Mouse (Mus musculus) hindbrain, postnatal 0 days (tissue): ENCODE results near the gene Chpf. TPM values are rescaled to one million over a fixed set of nuclear protein-coding genes. Genes with fewer than 3 reads are reported as not detected.

ENCODE experiments used
- ATAC-seq: fragments of 200-750 bp; cut with Nextera tagmentation; 2 replicates; pipeline ENCODE4 v1.8.0; 2017; ENCODE audit warnings: mild to moderate bottlenecking, moderate TSS enrichment, moderate library complexity
- DNase-seq: peaks from one replicate; pipeline ENCODE4 v3.0.0-alpha.2; 2015; ENCODE audit warnings: low spot score
- H3K27ac ChIP-seq: fragments of 300-500 bp; sonication (generic); 2 replicates; pipeline ENCODE4 v1.5.1; 2014; ENCODE audit warnings: mild to moderate bottlenecking
- H3K27me3 ChIP-seq: fragments of 300-500 bp; sonication (generic); 2 replicates; pipeline ENCODE4 v1.6.1; 2014; ENCODE audit warnings: low read length, mixed read lengths; ENCODE audit not compliant: insufficient read depth
- H3K36me3 ChIP-seq: fragments of 300-500 bp; sonication (generic); 2 replicates; pipeline ENCODE4 v1.6.1; 2014; ENCODE audit warnings: low read length, mixed read lengths; ENCODE audit not compliant: insufficient read depth
- H3K4me1 ChIP-seq: fragments of 300-500 bp; sonication (generic); 2 replicates; pipeline ENCODE4 v1.6.1; 2014; ENCODE audit warnings: antibody characterized with exemption, low read length, mixed read lengths; ENCODE audit not compliant: insufficient read depth
- H3K4me2 ChIP-seq: fragments of 300-500 bp; sonication (generic); 2 replicates; pipeline ENCODE4 v1.6.1; 2014; ENCODE audit warnings: low read depth, mild to moderate bottlenecking, low read length, moderate library complexity, mixed read lengths
- H3K4me3 ChIP-seq: fragments of 300-500 bp; sonication (generic); 2 replicates; pipeline ENCODE4 v1.5.1; 2014; ENCODE audit warnings: low read length
- H3K9ac ChIP-seq: fragments of 300-500 bp; sonication (generic); replicated peaks from 2 replicates; pipeline ENCODE4 v1.6.1; 2014; ENCODE audit warnings: mild to moderate bottlenecking, low read length, moderate library complexity, mixed read lengths
- H3K9me3 ChIP-seq: fragments of 300-500 bp; sonication (generic); 2 replicates; pipeline ENCODE4 v1.6.1; 2016; ENCODE audit warnings: low read length, mixed read lengths
- CTCF ChIP-seq: IDR thresholded peaks from 2 replicates; pipeline ENCODE4 v1.5.1; 2016; ENCODE audit warnings: antibody characterized with exemption, control low read depth, low read depth
- WGBS: fragments of 180-500 bp; shearing (Covaris S2); extraction: QIAGEN DNeasy Blood & Tissue Kit; methylation state at CpG from one replicate; pipeline ENCODE4 v1.1.7; 2014; 5-methylcytosine and 5-hydroxymethylcytosine counted together
- polyA plus RNA-seq: library from polyadenylated mRNA; unstranded; fragments of >200 nt; fragmentation: Nextera tagmentation; extraction: Ambion mirVana; gene quantifications from 2 replicates; pipeline ENCODE4 v1.2.1, GENCODE M21; 2015
- total RNA-seq: library from RNA; depleted of rRNA; stranded (reverse); fragments of >200 nt; gene quantifications from 2 replicates; pipeline ENCODE4 v1.2.3, GENCODE M21; 2014

The Chpf gene
- total and polyA plus RNA-seq, 2 experiments from 2014 or later: 55.8 to 155 TPM

GRCm38 (mm10) chr1:75456746-75457564 is 22.2 kb downstream of the Chpf start:
- Histone ChIP-seq H3K27ac (no peak overlapping the region), H3K4me2 (no peak overlapping the region), H3K9me3 (no peaks in the 10 kb centered on the region), H3K9ac (no peak overlapping the region), H3K4me1 (peaks cover 14% of the 10 kb centered on the region), H3K36me3 (no peaks in the 10 kb centered on the region), H3K27me3 (0 out of 2 replicates have a peak, but pooled peaks cover 4% of the 10 kb centered on the region), H3K4me3 (no peak overlapping the region)
- DNase-seq (peak; percentile 50), ATAC-seq (no peak)
- peak; percentile 61 for TF ChIP-seq CTCF
- WGBS: 14% methylated on average over 14 of the region's 14 CpGs

GRCm38 (mm10) chr1:75455948-75456347 is 23.2 kb downstream of the Chpf start:
- Histone ChIP-seq H3K9me3 (no peaks in the 10 kb centered on the region), H3K4me3 (no peak overlapping the region), H3K9ac (no peak overlapping the region), H3K27ac (no peak overlapping the region), H3K4me2 (no peak overlapping the region), H3K27me3 (peaks cover 4% of the 10 kb centered on the region; the same call in 1 of the 2 replicates), H3K36me3 (no peaks in the 10 kb centered on the region), H3K4me1 (peaks cover 14% of the 10 kb centered on the region)
- 0 out of 2 replicates have a peak, but pooled peaks have one; percentile 39 for ATAC-seq
- no peak for TF ChIP-seq CTCF
- peak; percentile 35 for DNase-seq
- WGBS: 13% methylated on average over 5 of the region's 5 CpGs

GRCm38 (mm10) chr1:75455433-75455832 is 23.7 kb downstream of the Chpf start:
- no peak overlapping the region for H3K4me2 ChIP-seq
- TF ChIP-seq CTCF: no peak
- H3K4me1 ChIP-seq: peaks cover 17% of the 10 kb centered on the region
- H3K27me3 ChIP-seq: peaks cover 4% of the 10 kb centered on the region; the same call in 1 of the 2 replicates
- DNase-seq: no peak
- H3K4me3 ChIP-seq: no peak overlapping the region
- H3K9ac ChIP-seq: no peak overlapping the region
- H3K36me3 ChIP-seq: no peaks in the 10 kb centered on the region
- ATAC-seq: no peak
- H3K27ac ChIP-seq: no peak overlapping the region
- WGBS: 84% methylated on average over 3 of the region's 3 CpGs
- no peaks in the 10 kb centered on the region for H3K9me3 ChIP-seq

GRCm38 (mm10) chr1:75451900-75452299 is 27.2 kb downstream of the Chpf start:
- Histone ChIP-seq H3K4me2 (peak overlapping the region; percentile 66; the same call in 1 of the 2 replicates), H3K36me3 (no peaks in the 10 kb centered on the region), H3K4me3 (no peak overlapping the region), H3K9me3 (no peaks in the 10 kb centered on the region), H3K27me3 (peaks cover 21% of the 10 kb centered on the region; the same call in 1 of the 2 replicates), H3K9ac (no peak overlapping the region), H3K27ac (peak overlapping the region; percentile 36; the same call in 1 of the 2 replicates), H3K4me1 (peaks cover 22% of the 10 kb centered on the region)
- TF ChIP-seq CTCF: no peak
- DNase-seq (no peak), ATAC-seq (no peak)
- WGBS: 49% methylated on average over 5 of the region's 5 CpGs

GRCm38 (mm10) chr1:75450314-75451005 is 28.6 kb downstream of the Chpf start, which contains the start of gene Asic4:
TSS of gene Asic4 (plus strand) at chr1:75450436.
- peak within 1 kb of the TSS; percentile 66 for H3K4me2 ChIP-seq
- no peaks in the 10 kb centered on the region for H3K9me3 ChIP-seq
- no peak for TF ChIP-seq CTCF
- peak within 1 kb of the TSS; percentile 33 for H3K4me3 ChIP-seq
- peaks cover 22% of the 10 kb centered on the region for H3K27me3 ChIP-seq
- peak within 1 kb of the TSS; percentile 36; the same call in 1 of the 2 replicates for H3K27ac ChIP-seq
- 2% methylated on average over 35 of the region's 35 CpGs for WGBS
- peaks cover 30% of the 10 kb centered on the region for H3K4me1 ChIP-seq
- H3K9ac ChIP-seq: peak within 1 kb of the TSS; percentile 45
- DNase-seq (peak; percentile 56), ATAC-seq (no peak)
- H3K36me3 ChIP-seq: no peaks in the 10 kb centered on the region

GRCm38 (mm10) chr1:75449377-75450135 is 29.6 kb downstream of the Chpf start:
- Histone ChIP-seq H3K36me3 (no peaks in the 10 kb centered on the region), H3K4me2 (peak overlapping the region; percentile 66), H3K27ac (no peak overlapping the region), H3K4me3 (peak overlapping the region; percentile 33), H3K9me3 (no peaks in the 10 kb centered on the region), H3K9ac (no peak overlapping the region), H3K27me3 (peaks cover 22% of the 10 kb centered on the region), H3K4me1 (peaks cover 31% of the 10 kb centered on the region)
- no peak for DNase-seq
- TF ChIP-seq CTCF: no peak
- WGBS: 10% methylated on average over 8 of the region's 8 CpGs
- ATAC-seq: no peak
